Mouse (Mus musculus) liver, embryonic 16.5 days (tissue): ENCODE measurements around the gene Dgkd. TPM values are rescaled to one million over a fixed set of nuclear protein-coding genes. Genes with fewer than 3 reads are reported as not detected.
A peak's percentile ranks its signal among the peaks of the same experiment; 100 is the strongest.

Source experiments
- ATAC-seq: fragments of 200-750 bp; cut with Nextera tagmentation; 2 replicates; pipeline ENCODE4 v1.8.0; 2017; ENCODE audit warnings: low read depth, mild to moderate bottlenecking, moderate number of reproducible peaks, moderate library complexity
- H3K27ac ChIP-seq: fragments of 300-500 bp; sonication (generic); 2 replicates; pipeline ENCODE4 v1.5.1; 2014; ENCODE audit warnings: mild to moderate bottlenecking, low read length
- H3K27me3 ChIP-seq: fragments of 300-500 bp; sonication (generic); 2 replicates; pipeline ENCODE4 v1.6.1; 2014; ENCODE audit warnings: low read depth, low read length, mixed read lengths; ENCODE audit not compliant: control insufficient read depth, insufficient read depth
- H3K36me3 ChIP-seq: fragments of 300-500 bp; sonication (generic); 2 replicates; pipeline ENCODE4 v1.6.1; 2014; ENCODE audit warnings: mild to moderate bottlenecking; ENCODE audit not compliant: control insufficient read depth, insufficient read depth
- H3K4me1 ChIP-seq: fragments of 300-500 bp; sonication (generic); 2 replicates; pipeline ENCODE4 v1.6.1; 2014; ENCODE audit warnings: low read depth, low read length, mixed read lengths; ENCODE audit not compliant: control insufficient read depth
- H3K4me2 ChIP-seq: fragments of 300-500 bp; sonication (generic); 2 replicates; pipeline ENCODE4 v1.6.1; 2014; ENCODE audit warnings: low read depth, low read length, mixed read lengths
- H3K4me3 ChIP-seq: fragments of 300-500 bp; sonication (generic); 2 replicates; pipeline ENCODE4 v1.5.1; 2014; ENCODE audit warnings: low read depth, mild to moderate bottlenecking, low read length
- H3K9ac ChIP-seq: fragments of 300-500 bp; sonication (generic); 2 replicates; pipeline ENCODE4 v1.6.1; 2014; ENCODE audit warnings: low read depth, low read length
- H3K9me3 ChIP-seq: fragments of 300-500 bp; sonication (generic); replicated peaks from 2 replicates; pipeline ENCODE4 v1.6.1; 2016; ENCODE audit warnings: low read length; ENCODE audit not compliant: control insufficient read depth
- WGBS: fragments of 180-500 bp; shearing (Covaris S2); extraction: QIAGEN DNeasy Blood & Tissue Kit; methylation state at CpG from one replicate; pipeline ENCODE4 v1.1.7; 2014; ENCODE audit not compliant: insufficient replicate concordance; 5-methylcytosine and 5-hydroxymethylcytosine counted together
- polyA plus RNA-seq: library from polyadenylated mRNA; unstranded; fragments of >200 nt; fragmentation: Nextera tagmentation; extraction: Ambion mirVana; gene quantifications from 2 replicates; pipeline ENCODE4 v1.2.1, GENCODE M21; 2015

The Dgkd gene
- 9.8 and 11.9 TPM in 2 replicates for polyA plus RNA-seq

DNA sequence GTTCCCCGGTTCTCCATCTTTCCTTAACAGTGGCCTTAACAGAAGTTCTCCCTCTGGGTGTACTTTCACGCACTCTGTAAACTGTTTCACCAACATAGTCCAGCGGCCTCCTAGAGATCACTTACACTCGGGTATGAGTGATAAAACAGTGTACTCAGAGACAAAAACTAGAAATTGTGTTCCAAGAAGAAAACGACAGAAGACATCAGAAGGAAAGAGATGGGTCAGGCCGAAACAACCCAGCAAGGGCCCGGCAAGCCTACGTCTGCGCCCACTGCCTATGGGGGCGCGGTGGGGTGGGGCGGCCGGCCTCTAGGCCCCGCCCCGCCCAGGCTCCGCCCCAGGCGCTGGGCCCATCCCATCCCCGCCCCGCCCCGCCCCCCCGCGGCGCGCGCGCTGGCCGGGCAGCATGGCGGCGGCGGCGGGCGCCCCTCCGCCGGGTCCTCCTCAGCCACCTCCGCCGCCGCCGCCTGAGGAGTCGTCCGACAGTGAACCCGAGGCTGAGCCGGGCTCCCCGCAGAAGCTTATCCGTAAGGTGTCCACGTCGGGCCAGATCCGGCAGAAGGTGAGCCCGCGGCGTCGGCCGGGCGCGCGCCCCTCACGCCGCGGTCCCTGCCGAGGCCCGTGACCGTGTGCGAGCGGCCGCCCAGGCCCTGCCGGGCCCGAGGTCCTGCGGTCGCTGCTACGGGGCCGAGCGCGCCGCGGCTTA is at the start of gene Dgkd:
Dgkd (plus strand) TSS at position 396 of the 709 bp plus-strand sequence.
- no peaks in the 10 kb centered on the region for H3K27me3 ChIP-seq
- H3K36me3 ChIP-seq, result no peaks in the 10 kb centered on the region
- H3K9ac ChIP-seq, result peak within 1 kb of the TSS; percentile 86
- under 1% methylated on average over 70 of the region's 74 CpGs for WGBS
- no peaks in the 10 kb centered on the region for H3K9me3 ChIP-seq
- peak within 1 kb of the TSS; percentile 86 for H3K4me3 ChIP-seq
- H3K4me2 ChIP-seq, result peak within 1 kb of the TSS; percentile 94
- H3K4me1 ChIP-seq, result peaks cover 30% of the 10 kb centered on the region
- peak within 1 kb of the TSS; percentile 55 for H3K27ac ChIP-seq
- ATAC-seq, result peak; percentile 94

DNA sequence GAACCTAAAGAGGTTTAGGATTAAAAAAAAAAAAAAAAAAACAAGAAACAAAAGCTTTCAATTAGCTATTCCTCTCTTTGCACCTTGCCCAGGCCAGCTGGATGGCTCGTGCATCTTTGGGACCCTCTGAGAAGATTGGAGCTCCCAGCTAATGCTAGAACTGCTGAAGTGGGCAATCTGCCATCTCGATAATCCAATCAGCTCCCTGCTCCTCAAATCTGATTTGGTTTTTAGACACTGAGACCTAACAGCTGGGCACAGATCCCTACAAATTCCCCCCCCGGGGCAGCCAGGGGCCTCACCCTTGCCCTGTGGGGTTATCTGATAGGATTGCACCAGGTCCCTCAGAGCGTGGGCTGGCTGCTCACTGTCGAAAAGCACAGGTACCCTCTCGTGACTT is 49.5 kb upstream of the Dgkd start, which contains the start of gene Sag:
Sag (plus strand) TSS at position 105 of the 400 bp plus-strand sequence.
- H3K4me1 ChIP-seq, result no peaks in the 10 kb centered on the region; the same call in 1 of the 2 replicates

DNA sequence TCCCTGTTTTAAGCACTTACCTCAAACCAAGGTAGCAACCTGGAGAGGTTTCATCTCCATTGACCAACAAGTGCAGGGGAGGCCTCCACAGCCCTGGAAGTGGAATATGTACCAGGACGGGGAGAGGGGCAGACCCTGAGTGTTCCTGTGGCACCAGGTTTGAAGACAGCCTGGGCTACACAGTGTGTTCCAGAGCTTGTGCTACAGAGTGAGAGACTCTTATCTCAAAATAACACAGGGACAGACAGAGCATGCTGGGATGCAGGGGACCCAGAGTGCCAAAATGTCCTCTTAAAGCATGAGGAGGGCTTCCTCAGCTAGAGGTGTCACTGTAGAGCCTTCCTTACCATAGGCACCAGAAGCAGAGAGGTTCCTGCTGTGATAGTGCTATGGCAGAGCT is 45.3 kb upstream of the Dgkd start:
- H3K36me3 ChIP-seq, result no peaks in the 10 kb centered on the region
- H3K9ac ChIP-seq, result no peak overlapping the region
- no peaks in the 10 kb centered on the region; the same call in 1 of the 2 replicates for H3K9me3 ChIP-seq
- H3K4me2 ChIP-seq, result no peak overlapping the region
- 56% methylated on average over 1 of the region's 1 CpGs for WGBS
- H3K27me3 ChIP-seq, result no peaks in the 10 kb centered on the region
- no peak overlapping the region for H3K27ac ChIP-seq
- no peaks in the 10 kb centered on the region; the same call in 1 of the 2 replicates for H3K4me1 ChIP-seq
- ATAC-seq, result no peak
- H3K4me3 ChIP-seq, result no peak overlapping the region

More for the DNA sequence above, 49.5 kb upstream of the Dgkd start, which contains the start of gene Sag:
- no peak within 1 kb of the TSS for H3K9ac ChIP-seq
- no peak within 1 kb of the TSS for H3K4me3 ChIP-seq
- no peaks in the 10 kb centered on the region for H3K27me3 ChIP-seq
- 32% methylated on average over 6 of the region's 6 CpGs for WGBS
- H3K27ac ChIP-seq, result no peak within 1 kb of the TSS
- H3K36me3 ChIP-seq, result no peaks in the 10 kb centered on the region
- no peaks in the 10 kb centered on the region for H3K9me3 ChIP-seq
- H3K4me2 ChIP-seq, result no peak within 1 kb of the TSS
- ATAC-seq, result no peak

DNA sequence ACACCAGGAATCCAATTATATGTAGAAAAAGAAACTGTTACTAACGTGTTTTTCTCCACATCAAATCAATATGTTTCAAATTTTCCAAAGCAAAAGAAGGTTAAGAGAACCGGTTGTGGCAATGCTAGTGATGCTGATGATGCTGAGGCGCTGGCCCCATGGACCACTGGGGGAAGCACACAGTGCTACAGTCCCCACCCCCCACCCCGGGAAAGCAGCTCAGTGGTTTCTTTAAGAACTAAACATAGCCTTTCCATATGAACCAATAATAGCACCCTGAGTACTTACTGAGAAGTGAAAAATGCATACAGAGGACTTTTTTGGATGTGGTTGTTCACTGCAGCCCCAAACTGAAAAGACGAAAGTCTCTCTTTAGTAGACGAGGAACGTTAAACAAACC is 41.7 kb upstream of the Dgkd start:
- Histone ChIP-seq H3K9ac (no peak overlapping the region), H3K4me2 (no peak overlapping the region), H3K27me3 (no peaks in the 10 kb centered on the region), H3K4me1 (no peaks in the 10 kb centered on the region), H3K27ac (no peak overlapping the region), H3K9me3 (no peaks in the 10 kb centered on the region; the same call in 1 of the 2 replicates), H3K36me3 (no peaks in the 10 kb centered on the region), H3K4me3 (no peak overlapping the region)
- WGBS, result 67% methylated on average over 7 of the region's 7 CpGs
- ATAC-seq, result no peak

DNA sequence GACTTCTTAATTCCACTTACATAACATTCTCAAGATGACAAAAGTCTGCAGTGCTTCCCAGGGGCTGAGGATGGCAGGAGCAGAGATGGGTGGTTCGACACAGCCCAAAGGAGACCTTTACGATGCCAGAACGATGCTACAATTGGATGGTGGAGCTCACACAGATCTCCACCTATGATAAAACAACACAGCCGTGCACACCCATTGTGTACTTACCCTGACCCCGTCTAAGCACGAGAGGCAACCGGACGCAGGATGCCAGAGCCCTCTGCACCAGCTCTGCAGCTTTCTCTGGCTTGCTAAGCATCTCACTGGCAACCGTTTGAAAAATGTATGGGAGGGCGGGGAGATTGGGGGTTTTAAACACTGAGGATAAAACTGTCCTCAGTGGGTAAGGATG is 41.0 kb upstream of the Dgkd start:
- H3K4me3 ChIP-seq, result no peak overlapping the region
- no peaks in the 10 kb centered on the region for H3K27me3 ChIP-seq
- no peaks in the 10 kb centered on the region for H3K4me1 ChIP-seq
- H3K36me3 ChIP-seq, result no peaks in the 10 kb centered on the region
- ATAC-seq, result no peak
- H3K9ac ChIP-seq, result no peak overlapping the region
- no peak overlapping the region for H3K4me2 ChIP-seq
- no peak overlapping the region for H3K27ac ChIP-seq
- H3K9me3 ChIP-seq, result no peaks in the 10 kb centered on the region; the same call in 1 of the 2 replicates
- WGBS, result 68% methylated on average over 10 of the region's 10 CpGs

DNA sequence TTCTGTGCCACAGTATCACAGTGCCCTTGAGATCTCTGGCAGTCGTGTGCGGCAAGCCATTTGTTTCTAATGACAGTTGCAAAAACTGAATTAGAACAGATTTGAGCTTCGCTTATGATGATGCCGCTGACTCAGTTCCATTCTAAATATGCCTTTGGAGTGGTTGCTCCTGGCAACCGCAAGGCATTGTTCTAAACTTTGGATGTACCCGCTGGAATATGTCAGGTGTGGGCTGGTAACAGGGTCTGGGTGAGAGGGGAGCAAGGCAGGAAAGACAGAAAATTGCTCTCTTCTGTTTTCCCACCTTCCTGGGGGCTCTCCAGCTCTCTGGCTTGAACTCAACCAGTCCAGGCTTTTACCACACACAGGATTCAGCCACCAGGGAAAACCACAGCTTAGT is 39.9 kb upstream of the Dgkd start:
- Histone ChIP-seq H3K27ac (no peak overlapping the region), H3K9ac (no peak overlapping the region), H3K4me2 (no peak overlapping the region), H3K4me3 (no peak overlapping the region), H3K9me3 (no peaks in the 10 kb centered on the region; the same call in 1 of the 2 replicates), H3K4me1 (no peaks in the 10 kb centered on the region), H3K36me3 (no peaks in the 10 kb centered on the region), H3K27me3 (no peaks in the 10 kb centered on the region)
- WGBS, result 72% methylated on average over 6 of the region's 6 CpGs
- ATAC-seq, result no peak

DNA sequence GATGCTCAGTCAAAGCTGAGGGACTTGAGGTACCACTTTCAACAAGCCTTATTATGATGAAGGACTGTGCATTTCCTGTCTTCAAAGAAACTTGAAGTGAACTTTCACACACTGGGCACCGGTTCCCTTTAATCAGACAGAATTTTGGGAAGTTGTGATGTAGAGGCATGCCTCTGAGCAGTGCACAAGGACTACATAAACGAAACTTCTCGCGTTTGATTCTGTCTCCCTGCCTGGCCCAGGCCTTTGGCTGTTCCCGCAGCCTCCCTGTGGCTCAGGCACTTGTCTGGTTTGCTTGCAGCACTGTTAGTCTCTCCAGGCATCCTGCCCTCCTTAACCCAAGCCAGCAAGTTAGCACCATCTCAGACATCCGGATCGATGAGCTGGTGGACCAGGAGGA is 39.4 kb upstream of the Dgkd start:
- no peak overlapping the region for H3K9ac ChIP-seq
- no peaks in the 10 kb centered on the region for H3K27me3 ChIP-seq
- no peak overlapping the region for H3K27ac ChIP-seq
- no peak for ATAC-seq
- H3K4me1 ChIP-seq, result no peaks in the 10 kb centered on the region
- WGBS, result 49% methylated on average over 7 of the region's 7 CpGs
- no peak overlapping the region for H3K4me2 ChIP-seq
- H3K9me3 ChIP-seq, result no peaks in the 10 kb centered on the region; the same call in 1 of the 2 replicates
- H3K4me3 ChIP-seq, result no peak overlapping the region
- no peaks in the 10 kb centered on the region for H3K36me3 ChIP-seq

DNA sequence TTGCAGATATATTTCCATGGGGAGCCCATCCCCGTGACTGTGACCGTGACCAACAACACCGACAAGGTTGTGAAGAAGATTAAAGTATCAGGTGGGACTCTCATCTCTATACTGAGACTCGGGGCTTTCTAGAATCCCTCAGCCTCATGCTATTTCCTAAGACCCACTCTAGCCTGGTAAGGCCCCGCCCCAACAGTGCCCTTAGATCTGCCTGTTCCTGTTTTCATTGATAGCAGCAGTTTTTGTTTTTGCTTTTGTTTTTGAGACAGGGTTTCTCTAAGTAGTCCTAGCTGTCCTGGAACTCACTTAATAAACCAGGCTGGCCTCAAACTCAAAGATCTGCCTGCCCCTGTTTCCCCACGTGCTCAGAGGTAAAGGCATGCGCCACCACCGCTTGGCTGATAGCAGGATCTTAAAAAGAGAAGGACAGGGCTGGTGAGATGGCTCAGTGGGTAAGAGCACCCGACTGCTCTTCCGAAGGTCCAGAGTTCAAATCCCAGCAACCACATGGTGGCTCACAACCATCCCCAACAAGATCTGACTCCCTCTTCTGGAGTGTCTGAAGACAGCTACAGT is 28.6 kb upstream of the Dgkd start:
- Histone ChIP-seq H3K4me1 (peaks cover 4% of the 10 kb centered on the region), H3K27ac (no peak overlapping the region), H3K27me3 (no peaks in the 10 kb centered on the region), H3K4me2 (no peak overlapping the region), H3K4me3 (no peak overlapping the region), H3K36me3 (no peaks in the 10 kb centered on the region), H3K9me3 (no peaks in the 10 kb centered on the region), H3K9ac (no peak overlapping the region)
- no peak for ATAC-seq
- WGBS, result 64% methylated on average over 10 of the region's 10 CpGs

DNA sequence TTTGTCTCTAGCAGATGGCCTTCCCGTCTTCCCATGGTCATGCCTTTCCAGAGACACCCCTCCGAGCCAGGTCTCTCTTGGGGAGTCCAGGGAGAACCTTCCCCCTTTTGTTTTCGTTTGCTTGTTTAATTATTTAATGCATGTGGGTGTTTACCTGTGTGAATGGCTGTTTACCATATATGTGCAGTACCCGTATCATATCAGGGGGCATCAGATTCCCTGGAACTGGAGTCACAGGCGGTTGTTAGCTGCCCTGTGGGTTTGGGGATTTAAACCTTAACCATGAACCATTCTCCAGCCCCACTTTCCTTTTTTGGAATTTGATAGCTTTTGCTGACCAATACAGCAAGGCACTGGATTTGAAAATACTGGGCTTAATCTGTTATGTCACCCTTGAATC is 27.8 kb upstream of the Dgkd start:
- Histone ChIP-seq H3K9ac (no peak overlapping the region), H3K4me1 (peaks cover 4% of the 10 kb centered on the region), H3K9me3 (no peaks in the 10 kb centered on the region), H3K27me3 (no peaks in the 10 kb centered on the region), H3K36me3 (no peaks in the 10 kb centered on the region), H3K27ac (no peak overlapping the region), H3K4me3 (no peak overlapping the region), H3K4me2 (no peak overlapping the region)
- 74% methylated on average over 5 of the region's 5 CpGs for WGBS
- ATAC-seq, result no peak
